Mouse (Mus musculus) mouse embryonic stem cell (cell line): ENCODE data around the gene Vtcn1.
"Not testable (repeated sequence)": the region's sequence is repeated elsewhere in the genome, so short reads cannot be mapped to it uniquely, and the experiment has no call there.

Experiments used
- in situ Hi-C, 2 experiments: fragments of 300-500 bp; cut with MboI; formaldehyde crosslinking; loops; 1 replicate in 1 of 2; 3 replicates in 1 of 2; pipeline ENCODE4 v1.14.3; 2019 to 2020; ENCODE audit warnings: low sequenced_read_pairs in 2 of 2, low pct_unique_long_range_greater_than_20kb in 1 of 2, mixed read lengths in 1 of 2; ENCODE audit not compliant: unreplicated experiment in 1 of 2

Vtcn1 gene

GRCm38 (mm10) chr3:100825225-100825965 is at the start of gene Vtcn1:
Gene Vtcn1, plus strand, starts transcription at chr3:100825459.
- in situ Hi-C loops = no loop called here

DNA sequence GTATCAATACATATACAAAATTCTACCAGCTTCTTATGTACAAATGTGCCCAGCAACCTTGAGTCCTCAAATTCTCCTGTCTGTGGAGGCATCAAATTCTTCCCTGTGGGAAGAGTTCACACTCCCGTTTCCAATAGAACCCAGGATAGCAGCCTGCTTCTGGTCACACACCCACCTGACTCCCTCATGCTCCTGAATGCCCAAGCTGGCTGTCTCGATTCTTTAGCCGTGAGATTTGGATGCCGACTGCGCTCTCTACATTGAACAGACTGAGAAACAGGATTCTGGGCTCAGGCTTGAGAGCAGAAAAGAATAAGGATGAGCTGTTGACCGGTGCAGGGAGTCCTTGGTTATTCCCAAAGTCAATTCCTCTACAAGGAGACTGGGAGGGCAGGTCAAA is 48.3 kb upstream of the Vtcn1 start:
- in situ Hi-C loops = no loop called here

DNA sequence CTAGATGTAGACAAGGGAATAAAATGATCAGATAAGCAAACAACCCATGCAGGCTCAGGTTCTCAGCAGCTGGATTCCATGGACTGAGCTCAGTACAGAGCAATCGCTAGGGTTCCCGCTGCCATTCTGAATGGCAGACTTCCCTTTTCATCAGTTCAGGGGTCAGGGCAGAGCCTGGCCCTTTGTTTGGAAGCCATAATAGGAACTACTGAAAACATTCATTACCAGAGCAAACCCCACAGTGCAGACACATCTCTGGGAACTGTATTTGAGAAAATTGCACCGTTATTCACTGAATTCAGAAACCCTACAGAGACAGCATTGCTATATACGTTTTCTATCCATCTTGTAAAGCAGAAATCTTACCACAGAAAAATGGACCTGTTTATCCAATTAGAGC is 47.7 kb upstream of the Vtcn1 start:
- in situ Hi-C loops = no loop called here

GRCm38 (mm10) chr3:100786076-100786475 is 39.2 kb upstream of the Vtcn1 start:
- in situ Hi-C loops = no loop called here

GRCm38 (mm10) chr3:100791670-100792069 is 33.6 kb upstream of the Vtcn1 start:
- in situ Hi-C loops = no loop called here

- in situ Hi-C loops = no loop called here
Observed at GRCm38 (mm10) chr3:100793345-100793744, 31.9 kb upstream of the Vtcn1 start.

DNA sequence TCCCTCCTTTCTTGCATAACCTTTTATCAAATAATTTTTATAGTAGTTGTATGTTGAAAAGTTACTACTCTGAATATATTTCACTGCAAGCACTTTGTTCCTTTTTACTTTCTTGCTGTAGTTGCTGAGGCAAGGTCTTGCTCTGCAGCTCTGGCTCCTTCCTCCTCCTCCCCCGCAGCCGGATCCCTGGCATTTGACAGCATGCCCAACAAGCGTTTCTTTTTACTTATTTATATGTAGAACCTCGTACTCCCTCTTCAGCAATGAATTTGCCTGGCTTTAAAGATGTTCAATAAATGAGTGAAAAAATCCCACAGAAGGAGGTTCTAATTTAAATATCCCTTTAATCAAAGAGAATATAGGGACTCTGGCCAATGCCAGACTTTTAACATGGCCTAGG is 28.7 kb upstream of the Vtcn1 start:
- in situ Hi-C loops = no loop called here

DNA sequence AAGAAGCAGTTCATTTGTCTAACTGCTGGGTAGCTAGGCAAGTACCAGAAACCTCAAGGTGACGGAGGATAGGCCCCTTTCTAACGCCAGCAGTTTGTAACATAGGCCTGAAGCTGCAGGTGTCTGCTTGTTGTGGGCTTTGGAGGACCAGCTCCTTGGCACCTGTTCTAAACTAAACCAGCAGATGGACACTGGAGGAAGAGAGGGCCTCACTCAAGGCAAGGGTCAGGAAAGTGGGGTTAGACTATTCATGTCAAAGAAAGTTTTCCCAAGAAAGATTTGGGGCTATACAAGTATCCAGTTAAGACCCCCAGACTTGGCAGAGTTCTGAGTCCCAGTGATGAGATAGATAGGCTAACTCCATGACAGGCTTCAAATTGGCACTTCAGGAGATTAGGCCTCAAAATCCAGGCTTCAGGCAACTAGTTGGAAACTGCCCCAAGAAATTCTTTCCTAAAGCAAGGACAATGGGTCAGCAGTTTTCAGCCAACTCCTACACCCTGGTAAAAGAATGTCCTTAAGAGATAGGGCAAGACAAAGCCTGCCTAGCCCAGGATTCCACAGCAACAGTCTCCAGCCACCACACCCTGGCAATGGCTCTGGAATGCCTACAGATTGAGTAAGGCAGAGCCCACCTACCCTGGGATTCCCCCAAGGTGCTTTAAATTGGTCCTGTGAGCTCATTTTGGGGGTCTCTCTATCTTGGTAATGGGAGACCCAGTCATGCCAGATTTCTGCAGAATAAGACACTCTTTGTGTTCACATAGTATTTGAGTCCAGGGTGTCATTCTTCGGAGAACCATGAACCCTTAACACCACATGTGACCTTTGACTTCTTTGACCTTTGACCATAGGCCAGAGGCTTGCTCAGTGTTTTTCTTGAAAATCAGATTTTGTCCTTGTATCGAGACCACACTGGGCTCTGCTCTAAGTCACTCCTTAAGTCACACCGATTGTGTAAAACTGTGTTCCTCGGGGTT is 27.8 kb upstream of the Vtcn1 start:
- in situ Hi-C loops = no loop called here

GRCm38 (mm10) chr3:100798872-100799422 is 26.3 kb upstream of the Vtcn1 start:
- in situ Hi-C loops = no loop called here

DNA sequence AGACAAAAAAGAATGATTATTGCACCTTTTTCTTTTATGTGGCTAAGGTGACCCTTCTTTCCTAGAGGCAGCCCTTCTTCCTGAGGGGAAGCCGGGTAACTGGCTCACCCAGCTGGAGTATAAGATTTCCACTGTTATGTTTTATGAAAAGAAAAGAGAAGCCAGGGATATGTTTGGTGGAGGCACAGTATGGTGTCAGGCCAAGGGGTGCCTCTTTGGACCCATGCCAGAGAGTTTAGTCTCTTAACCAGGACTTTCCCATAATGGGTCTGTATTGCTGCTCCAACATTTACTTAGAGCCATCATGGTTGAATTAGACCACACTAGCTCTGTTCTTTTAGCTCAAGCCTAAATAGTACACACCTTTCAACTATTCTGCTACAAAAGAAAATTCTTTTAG is 20.3 kb upstream of the Vtcn1 start:
- in situ Hi-C loops = no loop called here

- in situ Hi-C loops = no loop called here
Observed at GRCm38 (mm10) chr3:100805925-100806324, 19.3 kb upstream of the Vtcn1 start.

DNA sequence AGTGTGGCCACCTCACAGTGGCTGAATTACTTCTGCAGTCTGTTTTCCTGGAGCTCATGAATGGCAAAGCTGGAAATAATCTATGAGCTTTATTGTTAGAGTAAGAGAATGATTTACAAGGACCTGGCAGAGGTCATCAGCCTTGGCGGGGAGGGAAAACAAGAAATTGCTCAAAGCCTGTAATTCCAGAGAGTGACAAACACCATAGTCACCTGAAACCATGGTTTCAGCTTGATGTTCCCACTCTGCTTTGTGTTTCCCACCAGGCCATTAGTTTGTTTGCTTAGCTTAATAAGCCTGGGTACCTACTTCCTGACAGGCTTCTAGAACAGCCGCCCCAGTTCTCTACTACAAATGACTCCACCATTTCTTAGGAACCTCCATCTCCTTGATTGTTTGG is 14.8 kb upstream of the Vtcn1 start:
- in situ Hi-C loops = no loop called here

GRCm38 (mm10) chr3:100811836-100812235 is 13.4 kb upstream of the Vtcn1 start:
- in situ Hi-C loops = no loop called here

- in situ Hi-C loops = not testable (repeated sequence)
Observed at GRCm38 (mm10) chr3:100815490-100815889, 9.8 kb upstream of the Vtcn1 start.

- in situ Hi-C loops = no loop called here
Observed at GRCm38 (mm10) chr3:100818709-100819108, 6.5 kb upstream of the Vtcn1 start.

DNA sequence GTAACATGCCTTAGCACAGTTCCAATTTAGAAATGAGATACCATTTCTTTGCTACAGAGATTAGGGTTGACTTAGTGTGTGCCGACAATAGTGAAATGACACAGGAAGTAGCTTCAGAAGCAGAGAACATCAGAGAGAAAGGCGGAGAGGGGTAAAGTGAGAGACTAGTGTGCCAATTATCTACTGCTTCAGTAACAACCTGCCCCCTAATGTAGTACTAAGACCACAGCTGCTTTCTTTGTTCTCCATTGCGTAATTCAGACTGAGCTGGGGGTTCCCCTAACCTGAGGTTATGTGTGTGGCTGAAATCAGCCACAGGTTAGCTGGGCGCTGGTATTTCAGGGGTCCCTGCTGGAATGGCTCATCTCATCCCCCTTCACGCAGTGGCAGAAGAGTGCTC is 5.7 kb upstream of the Vtcn1 start:
- in situ Hi-C loops = no loop called here

DNA sequence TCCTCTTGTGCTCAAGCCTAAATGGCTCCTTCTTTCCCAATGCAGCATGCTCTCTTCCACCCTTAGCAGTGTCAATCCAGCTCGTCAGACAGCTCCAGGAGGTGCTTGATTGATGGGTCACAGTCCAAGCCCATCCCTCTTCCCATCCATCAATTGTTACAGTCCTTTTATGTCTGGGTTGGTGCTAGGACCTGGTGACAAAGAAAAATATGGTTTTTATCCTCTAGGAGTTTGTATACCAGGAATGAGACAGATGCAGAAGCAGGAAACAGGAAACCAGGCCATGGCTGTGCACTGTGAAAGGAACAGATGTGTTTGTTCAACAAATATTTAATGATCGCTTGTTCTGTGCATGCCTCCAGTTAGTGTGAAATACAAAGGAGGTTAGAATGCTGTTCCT is 4.4 kb upstream of the Vtcn1 start:
- in situ Hi-C loops = no loop called here

DNA sequence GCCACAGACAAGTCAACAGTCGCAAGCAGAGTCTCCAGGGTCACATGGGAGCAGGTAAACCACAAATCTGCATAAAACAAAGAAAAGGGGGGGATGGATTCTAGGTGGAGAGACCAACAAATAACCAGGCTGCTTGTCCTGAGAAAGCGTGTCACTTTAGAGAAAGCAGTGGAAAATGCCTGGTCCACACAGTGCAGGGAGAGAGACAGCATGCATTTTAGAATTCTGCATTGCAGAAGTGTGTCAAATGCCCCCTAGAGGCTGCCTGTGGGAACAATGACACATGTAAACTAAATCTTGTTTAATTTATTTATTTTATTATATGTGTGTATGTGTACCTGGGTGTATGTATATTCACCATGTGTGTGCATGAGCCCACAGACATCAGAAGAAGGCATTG is 4.0 kb upstream of the Vtcn1 start:
- in situ Hi-C loops = no loop called here

DNA sequence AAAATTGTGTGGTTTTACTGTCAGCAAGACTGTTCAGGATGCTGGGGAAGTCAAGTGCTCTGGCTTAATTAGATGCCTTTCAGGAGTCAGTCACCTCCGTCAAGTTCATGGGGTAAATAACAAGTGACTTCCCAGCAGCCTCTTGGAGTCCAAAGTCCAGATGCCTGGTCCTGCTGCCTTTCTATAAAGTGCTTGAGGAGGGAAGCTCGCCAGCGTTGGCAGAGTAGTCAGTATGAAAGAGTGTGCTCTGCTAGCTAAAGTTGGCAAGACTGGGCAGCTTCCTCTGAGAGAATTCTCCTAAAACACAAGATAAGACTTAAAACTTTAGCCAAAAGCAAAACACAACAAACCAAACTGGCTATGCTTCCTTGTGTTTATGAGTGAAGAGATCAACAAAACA is 18.5 kb downstream of the Vtcn1 start:
- in situ Hi-C loops = no loop called here
